Mouse (Mus musculus): ENCODE measurements around the gene Scgb1a1.
"Not testable (repeated sequence)": the region's sequence is repeated elsewhere in the genome, so short reads cannot be mapped to it uniquely, and the experiment has no call there.

Gene Scgb1a1

GRCm38 (mm10) chr19:9100297-9101061, 12.7 kb upstream of the Scgb1a1 start:
- DNase-seq (ENCODE audit: low spot score) = no peak

GRCm38 (mm10) chr19:9099751-9100150, 12.0 kb upstream of the Scgb1a1 start:
- no peak for DNase-seq (ENCODE audit: low spot score)

GRCm38 (mm10) chr19:9097441-9097840, 9.7 kb upstream of the Scgb1a1 start:
- DNase-seq (ENCODE audit: low spot score) = no peak

- DNase-seq (ENCODE audit: low spot score) = no peak
These were observed 7.4 kb upstream of the Scgb1a1 start for GRCm38 (mm10) chr19:9095111-9095510.

GRCm38 (mm10) chr19:9090709-9091108, 3.0 kb upstream of the Scgb1a1 start:
- no peak for DNase-seq (ENCODE audit: low spot score)

GRCm38 (mm10) chr19:9090191-9090590, 2.4 kb upstream of the Scgb1a1 start:
- DNase-seq (ENCODE audit: low spot score) = no peak

GRCm38 (mm10) chr19:9083892-9084291, 3.9 kb downstream of the Scgb1a1 start:
- not testable (repeated sequence) for DNase-seq (ENCODE audit: low spot score)

GRCm38 (mm10) chr19:9083010-9083355, 4.8 kb downstream of the Scgb1a1 start:
- no peak for DNase-seq (ENCODE audit: low spot score)

- DNase-seq (ENCODE audit: low spot score) = peak; percentile 89
These were observed 5.4 kb downstream of the Scgb1a1 start for GRCm38 (mm10) chr19:9082191-9083009.

- peak; percentile 73 for DNase-seq (ENCODE audit: low spot score)
These were observed 6.2 kb downstream of the Scgb1a1 start for GRCm38 (mm10) chr19:9081311-9082190.

GRCm38 (mm10) chr19:9079916-9080315, 7.8 kb downstream of the Scgb1a1 start:
- no peak for DNase-seq (ENCODE audit: low spot score)

GRCm38 (mm10) chr19:9076982-9077660, 10.6 kb downstream of the Scgb1a1 start:
- DNase-seq (ENCODE audit: low spot score) = no peak

GRCm38 (mm10) chr19:9076035-9076434, 11.7 kb downstream of the Scgb1a1 start:
- DNase-seq (ENCODE audit: low spot score) = no peak

GRCm38 (mm10) chr19:9075558-9075957, 12.2 kb downstream of the Scgb1a1 start:
- no peak for DNase-seq (ENCODE audit: low spot score)

- DNase-seq (ENCODE audit: low spot score) = no peak
These were observed 13.3 kb downstream of the Scgb1a1 start for GRCm38 (mm10) chr19:9074424-9074823.

GRCm38 (mm10) chr19:9073776-9074411, 13.9 kb downstream of the Scgb1a1 start:
- peak; percentile 51 for DNase-seq (ENCODE audit: low spot score)

- no peak for DNase-seq (ENCODE audit: low spot score)
These were observed 15.6 kb downstream of the Scgb1a1 start for GRCm38 (mm10) chr19:9072157-9072530.

- DNase-seq (ENCODE audit: low spot score) = peak; percentile 89
These were observed 16.2 kb downstream of the Scgb1a1 start for GRCm38 (mm10) chr19:9071456-9072156.

GRCm38 (mm10) chr19:9070316-9070715, 17.4 kb downstream of the Scgb1a1 start:
- no peak for DNase-seq (ENCODE audit: low spot score)

- no peak for DNase-seq (ENCODE audit: low spot score)
These were observed 18.0 kb downstream of the Scgb1a1 start for GRCm38 (mm10) chr19:9069687-9070307.

Measured in lung, postnatal 25 days (tissue).